Mouse (Mus musculus): ENCODE data around the gene Cryzl2. TPM values are rescaled to one million over a fixed set of nuclear protein-coding genes. Genes with fewer than 3 reads are reported as not detected.

Gene Cryzl2
- total RNA-seq, 2 experiments from 2014 or later, result 2.1 to 3.6 TPM

DNA sequence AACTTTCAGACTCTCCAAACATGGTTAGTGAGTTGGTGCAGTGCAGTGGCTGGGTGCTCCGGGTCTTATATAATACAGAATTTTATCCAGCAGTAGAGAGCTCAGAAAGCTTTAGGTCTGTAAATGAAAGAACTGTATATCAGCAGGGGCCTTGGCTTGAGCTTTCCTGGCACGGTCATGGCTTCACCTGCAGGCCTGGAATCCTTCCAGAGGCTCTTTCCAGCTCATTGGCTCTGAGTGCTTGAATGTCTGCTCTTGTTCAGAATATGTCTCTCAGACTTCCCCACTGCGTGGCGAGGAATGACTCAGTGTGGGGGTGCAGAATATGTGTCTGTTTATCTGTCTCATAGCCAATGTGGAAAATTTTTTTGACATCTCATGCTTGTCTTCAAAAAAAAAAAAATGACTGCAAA lies 59.7 kb downstream of the Cryzl2 start:
- ATAC-seq (replicated peaks; ENCODE audit: low FRiP score, poor library complexity, severe bottlenecking), result no peak

DNA sequence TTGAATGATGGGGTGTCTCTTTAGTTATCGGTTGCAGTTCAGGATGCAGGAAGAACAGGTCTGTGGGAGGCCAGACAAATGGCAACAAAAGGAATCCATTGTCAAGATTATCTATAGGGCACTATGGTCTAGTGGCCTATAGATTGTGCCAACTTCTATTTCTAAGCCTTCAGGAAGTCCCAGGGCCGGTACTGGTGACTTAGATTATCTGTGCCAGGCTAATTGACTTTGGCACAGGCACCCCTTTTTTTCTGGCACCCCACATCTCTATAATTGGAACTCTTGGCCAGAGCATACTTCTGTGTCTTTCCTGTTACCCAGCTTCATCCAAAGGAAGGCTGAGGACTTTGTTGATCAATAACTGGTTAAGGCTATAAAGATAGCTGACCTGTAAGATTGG lies 61.0 kb downstream of the Cryzl2 start:
- ATAC-seq (replicated peaks; ENCODE audit: low FRiP score, poor library complexity, severe bottlenecking), result no peak

DNA sequence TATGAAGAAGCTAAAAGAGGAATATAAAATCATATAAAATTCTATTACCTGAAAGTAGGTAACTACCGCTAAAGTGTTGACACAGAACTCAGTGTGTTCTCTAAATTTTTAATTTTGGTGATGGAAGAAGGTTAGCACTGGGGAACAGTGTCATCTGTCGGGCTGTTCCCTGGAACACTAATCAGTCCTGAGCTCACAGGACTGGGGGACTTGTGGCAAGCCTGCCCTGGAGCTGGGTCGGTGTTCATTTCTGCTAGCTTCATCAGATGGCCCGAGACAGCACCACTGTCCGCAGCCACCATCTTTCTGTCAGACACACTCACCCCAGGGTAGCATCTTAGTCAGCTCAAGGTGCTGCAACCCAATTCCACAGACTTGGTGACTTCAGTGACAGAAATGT lies 63.9 kb downstream of the Cryzl2 start:
- no peak for ATAC-seq (replicated peaks; ENCODE audit: low FRiP score, poor library complexity, severe bottlenecking)

DNA sequence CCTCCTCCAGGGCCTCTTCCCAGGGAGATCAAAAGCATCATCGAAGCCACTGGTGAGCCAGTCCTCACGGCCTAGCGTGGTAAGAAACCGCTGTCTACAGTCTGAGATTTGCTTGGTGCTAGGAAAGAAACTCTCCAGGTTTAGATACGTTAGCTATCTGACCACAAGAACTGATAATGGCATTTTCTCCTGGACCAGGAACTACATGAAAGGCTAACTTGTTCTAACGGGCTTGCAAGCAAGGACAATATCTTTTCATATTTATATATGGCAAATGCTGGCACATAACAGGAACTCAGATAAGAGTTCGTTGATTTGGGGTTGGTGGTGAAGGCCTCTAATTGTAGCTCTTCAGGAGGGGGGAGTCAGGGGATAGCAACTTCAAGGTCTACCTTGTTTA lies 66.4 kb downstream of the Cryzl2 start:
- ATAC-seq (replicated peaks; ENCODE audit: low FRiP score, poor library complexity, severe bottlenecking), result no peak

DNA sequence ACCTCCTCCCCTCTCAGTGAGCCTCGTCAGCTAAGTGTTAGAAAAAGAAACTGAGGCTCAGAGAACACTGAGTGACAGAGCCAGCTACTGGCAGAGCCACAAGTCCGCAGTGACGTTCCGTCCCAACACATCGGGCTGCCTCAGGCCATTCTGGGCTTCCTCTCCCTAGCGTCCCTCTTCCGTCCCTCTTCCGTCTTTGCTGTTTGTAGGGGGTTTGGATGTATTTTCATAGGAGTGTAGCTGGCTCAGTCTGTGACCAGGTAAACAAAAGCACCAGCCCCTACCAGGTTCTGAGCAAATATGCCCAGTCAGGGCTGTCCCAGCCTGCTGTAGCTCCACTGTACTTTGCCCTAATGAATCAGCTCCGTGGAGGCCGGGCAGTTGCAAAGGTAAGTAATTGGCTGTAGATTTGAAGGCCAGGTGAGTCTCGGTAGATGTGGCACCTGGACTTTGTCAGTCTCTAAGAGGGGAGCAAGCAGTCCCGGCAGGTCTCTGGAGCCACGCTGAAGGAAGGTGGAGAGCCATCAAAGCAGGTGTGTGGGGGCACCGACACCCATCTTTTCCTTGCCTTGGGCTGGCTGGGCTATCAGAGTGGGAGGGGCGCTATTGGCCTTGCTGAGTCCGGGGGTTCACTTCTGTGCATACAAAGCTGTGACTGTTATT lies 67.4 kb downstream of the Cryzl2 start:
- ATAC-seq (replicated peaks; ENCODE audit: low FRiP score, poor library complexity, severe bottlenecking), result no peak

DNA sequence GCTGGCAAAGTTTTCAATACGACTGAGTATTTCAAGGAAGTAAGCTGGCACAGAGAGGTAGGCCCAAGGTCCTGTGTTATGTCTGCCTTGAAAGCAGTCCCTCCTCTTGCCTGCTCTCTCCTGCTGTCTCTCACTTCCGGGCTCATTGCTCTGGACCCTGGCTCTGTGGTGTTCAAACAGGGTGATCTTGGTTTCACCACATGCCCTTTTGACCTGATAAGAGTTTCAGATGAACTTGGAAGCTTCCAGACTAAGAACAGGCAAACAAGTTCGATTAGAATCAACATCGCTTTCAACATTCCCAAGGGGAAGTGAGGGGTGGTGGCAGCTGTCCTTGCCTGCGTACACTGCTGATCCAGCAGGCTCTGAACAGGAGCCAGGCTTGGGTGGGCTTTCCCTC lies 68.2 kb downstream of the Cryzl2 start:
- no peak for ATAC-seq (replicated peaks; ENCODE audit: low FRiP score, poor library complexity, severe bottlenecking)

DNA sequence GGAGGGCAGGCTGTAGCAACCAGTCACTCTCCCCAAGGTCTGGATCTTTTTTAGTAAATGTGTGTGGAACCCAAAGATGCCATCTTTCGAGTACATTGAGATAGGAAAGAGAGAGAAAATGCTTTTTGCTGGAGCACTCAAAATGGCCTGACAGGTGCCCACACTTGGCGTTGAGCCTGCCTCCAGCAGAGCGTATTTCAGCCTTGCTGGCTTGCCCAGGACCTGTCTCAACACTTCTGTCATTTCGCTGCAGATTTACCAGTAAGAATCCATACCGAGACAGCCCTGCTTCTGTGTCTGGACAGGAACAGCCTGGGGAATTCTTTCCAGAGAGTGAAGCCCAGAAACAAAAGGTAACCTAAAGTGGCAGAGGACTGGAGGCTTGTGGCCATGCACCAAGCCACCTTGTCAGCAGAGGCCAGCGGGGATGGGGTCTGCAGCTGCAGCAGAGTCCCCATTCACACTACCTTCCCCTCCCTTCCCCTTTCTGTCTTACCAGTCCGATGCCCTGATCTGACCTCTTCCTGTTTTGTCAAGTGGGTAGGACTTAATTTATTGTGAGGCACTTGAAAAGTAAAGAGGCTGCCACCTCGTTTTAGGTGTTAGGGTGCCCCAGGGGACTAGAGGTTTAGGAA lies 74.6 kb downstream of the Cryzl2 start:
- no peak for ATAC-seq (replicated peaks; ENCODE audit: low FRiP score, poor library complexity, severe bottlenecking)

DNA sequence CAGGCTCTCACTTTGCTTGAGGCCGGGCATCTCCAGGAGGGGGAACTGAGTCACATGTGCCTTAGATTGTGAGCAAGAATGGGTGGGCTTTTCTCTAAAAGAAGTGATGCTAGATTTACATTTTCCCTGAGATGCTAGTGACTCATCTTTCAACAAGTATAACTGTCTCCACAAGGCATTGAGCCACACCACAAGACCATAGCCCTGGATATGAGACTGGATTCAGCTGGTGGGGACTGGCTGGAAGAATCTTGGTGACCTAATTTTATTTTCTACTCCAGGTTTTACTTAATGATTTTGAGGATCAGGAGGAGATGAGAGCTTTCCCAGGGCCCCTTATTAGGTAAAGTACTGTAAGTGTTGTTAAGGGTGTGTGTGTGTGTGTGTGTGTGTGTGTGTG lies 77.2 kb downstream of the Cryzl2 start:
- no peak for ATAC-seq (replicated peaks; ENCODE audit: low FRiP score, poor library complexity, severe bottlenecking)

DNA sequence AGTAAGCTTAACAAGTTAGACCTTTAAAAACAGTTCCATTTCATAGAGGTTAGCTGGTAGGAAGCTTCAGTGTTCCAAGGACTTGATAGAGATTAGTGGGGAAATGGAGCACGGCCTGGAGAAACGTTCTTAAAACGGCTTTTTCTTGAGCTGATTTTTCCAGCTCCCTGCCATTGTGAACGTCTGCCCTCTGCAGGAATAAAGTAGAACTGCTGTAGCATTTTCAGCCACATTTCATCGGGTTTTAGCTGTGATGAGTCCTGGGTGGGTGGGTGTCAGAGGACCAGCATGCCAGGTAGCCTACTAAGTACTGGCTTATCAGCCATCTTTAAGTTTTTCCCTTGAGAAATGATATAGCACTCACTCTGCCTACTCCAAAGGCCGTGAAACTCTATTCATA lies 78.1 kb downstream of the Cryzl2 start:
- ATAC-seq (replicated peaks; ENCODE audit: low FRiP score, poor library complexity, severe bottlenecking), result no peak

DNA sequence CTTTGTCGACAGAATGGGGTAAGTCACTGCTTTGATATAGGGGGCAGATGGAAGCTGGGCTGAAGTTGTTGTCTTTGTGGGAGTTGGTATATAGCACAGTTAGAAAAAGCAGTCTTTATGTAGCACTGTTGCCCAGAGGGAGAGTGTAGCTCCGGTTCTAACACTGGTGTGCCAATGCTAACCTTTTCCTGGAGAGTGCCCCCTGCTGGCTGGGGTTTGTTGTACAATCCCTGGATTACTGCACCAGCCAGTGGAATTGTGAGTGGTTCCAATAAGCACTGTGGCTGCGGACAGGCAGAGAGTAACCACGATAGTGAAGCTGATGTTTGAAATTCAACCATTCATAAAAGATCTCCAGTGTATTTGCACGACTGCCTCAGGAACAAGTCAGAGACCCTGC lies 79.3 kb downstream of the Cryzl2 start:
- ATAC-seq (replicated peaks; ENCODE audit: low FRiP score, poor library complexity, severe bottlenecking), result peak; percentile 57; the same call in 1 of the 2 replicates

Other genes with a start within 250 kb of the Cryzl2 start
- under 0.01 and 0.63 TPM in 2 replicates for gene Rasal2, start 46.0 kb upstream of the Cryzl2 start, total RNA-seq (2015; ENCODE audit: low replicate concordance)
- 0.14 and 0.85 TPM in 2 replicates for gene Rasal2, start 46.0 kb upstream of the Cryzl2 start, total RNA-seq (2017; ENCODE audit: low replicate concordance)
- gene Sec16b, start 48.2 kb downstream of the Cryzl2 start, total RNA-seq (2015; ENCODE audit: low replicate concordance), result 0.21 TPM in 1 of 2 replicates, not detected in the other
- gene Sec16b, start 48.2 kb downstream of the Cryzl2 start, total RNA-seq (2017; ENCODE audit: low replicate concordance), result 0.77 TPM in 1 of 2 replicates, not detected in the other

Measured in erythroblast, adult 5-6 weeks (primary cell).